Mouse (Mus musculus) heart, postnatal 25 days (tissue): ENCODE measurements at regions not wholly inside any gene's neighbourhood (a gene's known extent, or its start where the extent isn't known, plus 50 kb on each side); places are given as distances from the start of the nearest gene placed in this dataset. TPM values are rescaled to one million over a fixed set of nuclear protein-coding genes. Genes with fewer than 3 reads are reported as not detected.

Experiments used
- DNase-seq: peaks from one replicate; pipeline ENCODE4 v3.0.0; 2022; ENCODE audit warnings: low spot score
- intact Hi-C: fragments of 180-260 bp; cut with DNase I; formaldehyde crosslinking; loops from one replicate; pipeline ENCODE4 v1.15.1; 2025
- microRNA-seq: library from miRNA; unstranded; fragments of <30 nt; microRNA quantifications from one replicate; pipeline ENCODE4 v1.2.0, GENCODE M21; 2022

DNA sequence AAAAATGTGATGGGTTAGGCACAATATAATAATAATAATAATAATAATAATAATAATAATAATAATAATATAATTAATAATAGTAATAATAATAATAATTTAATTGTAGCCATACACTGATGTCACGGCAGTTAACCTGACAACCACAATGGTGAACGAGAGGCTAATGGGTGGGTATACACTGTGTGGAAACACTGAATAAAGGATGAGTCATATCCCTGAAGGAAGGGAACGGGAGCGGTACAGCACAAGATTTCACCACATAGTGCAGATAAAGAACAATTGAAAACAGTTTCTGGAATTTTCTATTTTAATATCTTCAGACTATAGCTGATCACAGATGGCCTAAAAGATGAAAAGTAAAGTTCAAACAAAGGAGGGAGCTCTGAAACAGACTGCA is 365.6 kb downstream of the Xylt1 start:
- intact Hi-C loops: no loop called here
- no peak for DNase-seq

DNA sequence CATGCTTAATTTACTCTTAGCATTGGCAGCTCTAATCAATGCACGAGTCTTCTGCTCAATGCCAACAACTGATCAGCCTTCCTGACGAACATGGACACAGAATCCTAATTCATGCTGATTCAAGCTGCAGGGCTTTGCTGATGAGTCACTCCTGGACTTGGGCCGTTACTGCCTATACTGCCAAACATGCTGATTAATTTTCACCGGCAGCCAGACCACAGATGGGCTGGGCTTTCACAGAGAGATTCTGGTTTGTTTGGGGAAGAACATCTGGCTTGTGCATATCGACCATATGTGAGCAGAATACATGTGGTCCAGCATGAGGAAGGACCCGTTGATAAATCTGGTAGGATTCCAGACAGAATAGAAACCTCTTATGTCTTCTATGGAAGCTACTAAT is 358.9 kb downstream of the Xylt1 start:
- no peak for DNase-seq
- intact Hi-C loops: no loop called here

DNA sequence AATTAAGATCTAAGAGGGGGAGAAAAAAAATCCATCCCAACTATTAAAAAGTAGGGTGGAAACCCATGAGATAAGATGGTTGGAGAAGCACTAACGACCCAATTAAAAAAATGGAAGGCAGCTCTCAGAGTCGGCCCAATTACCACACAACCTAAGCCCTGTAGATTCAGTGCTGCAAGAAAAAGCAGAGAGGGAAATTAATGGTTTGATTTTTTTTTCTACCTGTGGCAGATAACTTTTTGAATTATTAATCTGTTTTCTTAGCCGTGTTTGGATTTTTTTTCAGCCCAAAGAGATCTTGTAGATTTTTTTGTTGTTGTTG is 354.9 kb downstream of the Xylt1 start:
- intact Hi-C loops: no loop called here
- DNase-seq: no peak

DNA sequence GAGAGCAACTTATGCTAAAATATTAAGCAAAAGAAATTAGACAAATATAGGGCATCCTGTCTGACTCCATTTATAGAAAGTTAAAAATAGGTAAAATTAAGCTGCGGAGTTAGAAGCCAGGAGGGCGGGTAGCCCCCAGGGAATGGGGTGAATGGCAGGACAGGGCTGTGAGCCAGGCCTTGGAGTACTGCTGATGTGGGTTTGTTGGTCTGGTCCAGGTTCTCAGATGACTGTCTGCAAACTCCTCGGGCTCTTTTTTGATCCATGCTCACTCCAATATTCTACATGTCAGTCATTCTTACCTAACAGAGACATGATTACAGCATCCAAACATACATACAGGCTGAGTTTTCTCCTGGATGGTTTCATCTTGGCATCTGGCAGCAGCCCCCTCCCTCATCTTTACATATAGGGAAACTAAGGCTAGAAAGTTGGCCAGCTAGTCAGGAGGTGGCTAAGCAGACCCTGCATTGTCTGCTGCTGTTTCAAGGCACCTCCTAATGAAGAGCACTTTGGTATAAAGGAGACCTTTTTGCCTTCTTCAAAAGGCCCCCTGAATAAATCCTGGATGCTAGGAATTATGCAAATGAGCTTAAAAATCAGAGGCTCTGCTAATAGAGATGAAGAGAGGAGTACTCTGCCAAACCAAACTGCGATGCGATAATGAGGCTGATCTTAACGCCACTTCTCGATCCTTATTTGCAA is 354.4 kb downstream of the Xylt1 start:
- no peak for DNase-seq
- intact Hi-C loops: no loop called here

DNA sequence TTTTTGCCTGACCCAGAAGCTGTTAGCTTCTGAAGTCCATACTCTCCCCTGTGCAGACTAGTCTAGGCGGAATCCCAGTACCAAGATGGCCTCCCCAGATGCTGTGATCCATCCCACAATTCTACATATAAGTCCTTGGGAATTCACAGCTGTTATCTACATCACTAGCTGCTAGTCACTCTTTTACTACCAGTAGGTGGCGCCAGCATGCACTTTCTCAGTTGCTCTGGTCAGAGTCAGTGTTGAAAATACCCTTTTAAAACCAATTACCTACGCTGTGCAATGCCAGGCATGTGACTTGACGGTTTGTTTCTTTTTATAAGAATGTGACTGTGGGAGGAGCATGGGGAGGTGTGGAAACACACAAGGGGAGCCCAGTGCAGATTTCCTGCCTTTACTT is 348.3 kb downstream of the Xylt1 start:
- intact Hi-C loops: no loop called here
- DNase-seq: no peak

Small RNA genes lying in the stretch of these regions (microRNA-seq; reads per million reads assigned to microRNA genes)
- gene Gm24063: not detected
